Mouse (Mus musculus): ENCODE results near the gene Dohh.
A peak's percentile ranks its signal among the peaks of the same experiment; 100 is the strongest.

Dohh gene

GRCm38 (mm10) chr10:81383802-81384604 lies at the start of gene Dohh, which contains the start of gene Gm48551:
Dohh (plus strand) TSS chr10:81384428.
Gm48551 (plus strand) TSS chr10:81384466.
- DNase-seq (ENCODE audit: low spot score): peak; percentile 99

- no peak for DNase-seq (ENCODE audit: low spot score)
Measured at GRCm38 (mm10) chr10:81335393-81336340, 48.6 kb upstream of the Dohh start.

DNA sequence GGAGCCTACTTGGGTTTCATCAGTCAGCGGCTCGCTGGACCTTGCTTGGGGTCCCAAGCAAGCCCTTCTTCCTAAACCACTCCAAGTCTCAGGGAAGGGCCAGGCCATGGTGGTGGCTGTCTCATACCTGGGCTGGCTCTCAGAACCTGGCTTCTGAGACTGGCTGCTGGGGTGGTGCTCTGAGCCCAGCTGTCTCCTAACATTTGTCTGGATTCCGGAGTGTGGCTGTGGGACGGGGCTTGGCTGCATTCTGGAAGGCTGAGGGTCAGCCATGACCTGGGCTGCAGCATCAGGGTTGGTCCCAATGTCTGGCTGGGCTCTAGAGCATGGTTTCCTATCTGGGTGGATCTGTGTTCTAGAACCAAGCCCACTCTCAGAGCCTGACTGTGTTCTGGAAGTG lies 47.7 kb upstream of the Dohh start:
- DNase-seq (ENCODE audit: low spot score): no peak

GRCm38 (mm10) chr10:81340551-81341332 lies 43.5 kb upstream of the Dohh start:
- no peak for DNase-seq (ENCODE audit: low spot score)

DNA sequence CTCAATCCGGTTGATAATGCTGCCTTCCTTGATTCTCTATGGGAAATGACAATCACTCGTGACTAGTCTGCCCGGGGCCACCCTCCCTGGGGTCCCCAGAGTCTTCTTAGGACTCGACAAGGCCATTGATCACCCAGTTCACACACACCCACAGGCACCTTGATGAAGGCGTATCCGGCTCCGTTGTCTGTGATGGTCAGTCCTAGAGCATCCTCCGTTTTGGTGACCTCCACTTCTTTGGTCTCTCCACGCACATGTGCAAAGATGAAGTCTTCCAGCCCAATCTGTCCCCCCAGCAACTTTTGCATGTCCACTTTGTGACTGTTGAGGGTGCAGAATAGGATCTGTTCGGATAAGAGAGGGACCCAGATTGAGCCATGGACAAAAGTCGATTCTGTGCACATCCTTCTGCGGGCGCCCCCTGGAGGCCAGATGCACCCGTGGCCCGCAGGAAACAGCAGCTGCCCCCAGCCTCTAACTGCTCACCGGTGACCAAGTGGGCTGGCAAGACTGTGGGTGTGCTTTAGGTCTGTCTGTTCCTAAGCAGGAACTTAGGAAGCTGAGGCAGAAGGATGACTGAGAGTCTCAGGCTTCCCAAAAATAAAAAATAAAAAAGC lies 42.8 kb upstream of the Dohh start:
- no peak for DNase-seq (ENCODE audit: low spot score)

DNA sequence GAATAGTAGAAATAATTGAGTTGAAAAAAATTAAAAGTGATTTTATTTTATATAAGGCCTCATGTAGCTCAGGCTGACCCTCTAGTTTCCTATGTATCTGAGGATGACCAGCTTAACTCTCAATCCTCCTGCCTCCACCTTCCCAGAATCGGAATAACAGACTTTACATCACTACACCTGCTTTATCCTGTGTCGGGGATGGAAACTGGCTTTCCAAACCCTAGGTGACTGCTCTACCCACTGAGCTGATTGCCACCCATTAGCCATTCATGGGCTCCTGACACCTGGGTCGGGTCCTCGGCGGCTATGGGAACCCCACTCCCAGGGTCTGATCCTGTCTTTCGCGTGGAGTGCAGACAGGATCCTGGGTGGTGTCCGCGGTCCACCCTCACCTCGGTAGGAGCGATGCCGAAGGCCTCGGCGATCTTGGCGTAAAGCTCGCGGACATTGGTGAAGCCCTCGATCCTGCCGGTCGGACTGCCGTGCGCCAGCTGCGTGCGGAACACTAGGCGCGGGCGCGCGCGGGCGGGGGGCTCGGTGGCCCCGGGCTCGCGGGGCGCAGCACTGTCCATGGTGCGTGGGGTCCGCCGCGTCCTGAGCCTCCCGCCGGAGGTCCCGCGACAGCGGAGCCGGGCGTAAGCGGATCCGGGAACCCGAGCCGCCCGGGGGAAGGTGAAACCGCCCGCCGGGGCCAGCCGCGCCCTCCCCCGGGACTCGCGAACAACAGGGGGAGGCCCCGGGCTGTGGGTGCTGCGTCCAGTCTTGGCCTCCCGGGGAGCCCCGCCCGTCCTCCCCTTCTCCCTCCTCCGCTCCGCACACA lies 41.3 kb upstream of the Dohh start, which contains the start of gene Gipc3:
TSS of gene Gipc3 (minus strand) at position 581 of the 820 bp plus-strand sequence.
- DNase-seq (ENCODE audit: low spot score): no peak

GRCm38 (mm10) chr10:81344421-81345161 lies 39.6 kb upstream of the Dohh start:
- DNase-seq (ENCODE audit: low spot score): no peak

GRCm38 (mm10) chr10:81345162-81345534 lies 39.1 kb upstream of the Dohh start:
- no peak for DNase-seq (ENCODE audit: low spot score)

DNA sequence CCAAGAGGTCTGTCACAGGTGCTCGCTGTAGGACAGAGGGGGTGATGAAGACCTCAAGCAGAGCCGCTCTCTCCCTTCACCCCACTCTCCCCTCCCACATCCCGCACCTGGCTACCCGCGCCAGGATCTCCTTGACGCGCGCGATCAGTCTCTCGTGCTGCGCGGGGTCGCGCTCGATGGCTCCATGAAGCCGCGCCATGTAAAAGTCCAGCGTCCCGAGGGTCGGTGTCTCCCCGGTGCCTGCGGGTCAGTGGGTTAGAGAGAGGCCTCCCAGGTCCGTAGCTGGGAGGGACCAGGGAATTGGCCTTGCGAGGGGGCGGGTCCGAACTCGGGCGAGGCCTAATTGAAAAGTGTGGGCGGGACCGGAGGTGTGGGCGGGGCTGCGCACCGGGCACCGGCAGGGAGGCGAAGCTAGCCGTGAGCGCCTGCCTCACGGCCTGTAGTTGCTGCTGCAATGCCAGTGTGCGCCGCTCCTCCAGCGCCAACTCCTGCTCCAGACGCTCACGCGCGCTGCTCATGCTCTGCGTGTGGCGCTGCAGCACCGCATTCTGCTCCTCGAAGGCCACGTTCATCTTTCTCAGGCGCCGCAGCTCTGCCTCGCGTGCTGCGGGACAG lies 37.7 kb upstream of the Dohh start:
- DNase-seq (ENCODE audit: low spot score): no peak

- DNase-seq (ENCODE audit: low spot score): no peak
Measured at GRCm38 (mm10) chr10:81349146-81349545, 35.1 kb upstream of the Dohh start.

DNA sequence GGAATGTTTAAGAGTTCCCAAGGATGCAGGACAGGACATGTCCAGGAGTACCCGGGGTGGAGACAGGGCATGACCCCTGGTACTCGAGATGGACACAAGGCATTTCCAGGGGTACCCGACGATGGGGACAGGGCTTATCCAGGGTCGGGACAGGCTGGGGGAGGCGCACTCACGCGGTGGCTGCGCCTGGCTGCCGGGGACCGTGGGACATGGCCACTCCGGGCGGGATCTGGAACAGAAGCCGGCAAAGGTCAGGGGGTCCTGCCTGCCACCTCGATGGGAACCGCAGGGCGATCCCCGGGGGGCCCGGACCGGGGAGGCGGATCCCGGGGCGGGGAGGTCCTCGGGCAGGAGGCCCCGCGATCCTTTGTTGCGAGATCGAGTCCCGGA lies 34.3 kb upstream of the Dohh start:
- no peak for DNase-seq (ENCODE audit: low spot score)

DNA sequence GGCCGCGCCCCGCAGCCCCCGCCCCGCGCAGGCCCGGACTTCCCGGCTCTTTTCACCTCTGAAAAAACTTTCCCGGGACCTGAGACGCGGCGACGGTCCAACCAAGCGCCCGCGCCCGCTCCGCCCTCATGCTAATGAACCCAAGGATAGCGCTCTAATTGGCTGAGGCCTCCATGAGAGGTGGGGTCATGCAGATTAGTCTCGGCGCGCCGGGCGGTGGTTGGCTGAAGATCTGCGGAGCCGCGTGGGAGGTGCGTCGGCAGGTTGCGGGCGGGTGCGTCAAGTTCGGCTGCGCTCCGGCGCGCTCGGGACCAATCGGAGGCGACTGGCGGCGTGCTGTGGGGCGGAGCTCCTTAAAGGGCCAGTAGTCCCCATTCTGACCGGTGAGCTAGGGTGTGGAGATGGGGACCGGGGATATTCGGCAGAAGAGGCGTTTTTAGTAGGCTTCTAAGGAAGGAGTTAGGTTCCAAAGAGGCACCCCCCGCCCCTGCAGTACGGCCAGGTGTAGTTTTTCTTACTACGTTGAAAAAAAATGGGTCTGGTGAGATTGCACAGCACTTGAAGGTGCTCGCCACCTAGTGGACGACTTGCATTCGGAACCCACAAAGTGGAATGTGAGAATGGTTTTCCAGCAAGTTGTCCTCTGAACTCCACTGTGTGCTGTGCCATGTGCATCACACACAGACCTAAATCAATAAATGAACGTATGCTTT lies 33.7 kb upstream of the Dohh start, which contains the start of gene Hmg20b:
TSS of gene Hmg20b (minus strand) at position 130 of the 713 bp plus-strand sequence.
- peak; percentile 96 for DNase-seq (ENCODE audit: low spot score)

DNA sequence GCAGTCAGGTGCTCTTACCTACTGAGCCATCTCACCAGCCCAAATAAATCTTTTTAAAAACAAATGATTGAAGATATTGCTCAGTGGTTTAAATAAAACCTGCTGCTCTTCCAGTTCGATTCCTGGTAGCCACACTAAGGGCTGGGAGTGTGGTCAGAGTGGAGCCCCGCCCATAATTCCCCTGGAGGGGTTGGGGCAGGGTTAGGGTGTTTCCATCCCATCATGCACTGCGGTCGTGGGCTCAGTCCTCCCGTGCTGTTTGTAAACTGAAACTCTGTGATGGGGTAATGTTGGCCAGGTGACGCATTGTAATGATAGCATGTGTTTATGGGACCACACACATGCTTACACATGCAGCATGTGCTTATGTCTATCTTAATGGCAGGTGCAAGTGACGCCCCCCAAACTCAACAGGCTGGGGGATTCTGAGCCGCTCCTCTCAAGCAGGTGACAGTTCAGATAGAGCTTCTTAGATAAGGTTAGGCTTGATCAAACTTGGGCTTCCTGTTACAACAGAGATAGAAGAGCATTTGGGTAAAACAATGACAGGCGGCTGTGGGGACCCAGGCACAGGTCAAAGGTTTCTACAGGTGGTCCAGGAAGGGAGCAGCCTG lies 32.4 kb upstream of the Dohh start:
- DNase-seq (ENCODE audit: low spot score): no peak

GRCm38 (mm10) chr10:81354738-81355477 lies 29.3 kb upstream of the Dohh start:
- no peak for DNase-seq (ENCODE audit: low spot score)

DNA sequence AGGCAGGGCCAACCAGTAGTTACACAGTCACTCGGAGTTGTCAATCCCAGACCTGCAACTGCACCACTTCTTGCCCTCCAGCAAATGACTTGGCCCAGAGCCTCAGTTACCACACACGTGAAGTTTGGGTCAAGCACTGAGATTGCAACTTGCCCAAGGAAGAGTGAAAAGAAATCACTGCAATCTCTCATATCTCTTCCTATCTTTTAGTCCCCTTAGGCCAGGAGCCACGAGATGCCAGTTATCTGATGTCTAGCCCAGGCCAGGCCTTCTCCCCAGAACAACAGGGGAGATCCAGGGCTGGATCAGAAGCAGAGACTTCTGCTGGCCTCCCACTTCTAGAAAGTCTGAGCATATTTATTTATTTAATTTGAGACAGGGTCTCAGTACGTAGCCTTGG lies 28.7 kb upstream of the Dohh start:
- DNase-seq (ENCODE audit: low spot score): no peak

- DNase-seq (ENCODE audit: low spot score): no peak
Measured at GRCm38 (mm10) chr10:81356352-81356990, 27.8 kb upstream of the Dohh start.
